Mouse (Mus musculus) heart, postnatal 14 days (tissue): ENCODE data around the gene Rxfp4. TPM values are rescaled to one million over a fixed set of nuclear protein-coding genes. Genes with fewer than 3 reads are reported as not detected.

Experiments used
- DNase-seq, 2 experiments: peaks; one replicate each; pipeline ENCODE4 v3.0.0; 2021 to 2022
- intact Hi-C: fragments of 180-260 bp; cut with DNase I; formaldehyde crosslinking; loops from one replicate; pipeline ENCODE4 v1.15.1; 2025
- long read RNA-seq, 2 experiments: library from polyadenylated mRNA; stranded (forward); transcript quantifications; one replicate each; pipeline ENCODE4 v2.0.0; 2021
- total RNA-seq, 2 experiments: library from RNA; stranded (reverse); gene quantifications; 2 replicates each; pipeline ENCODE4 v1.2.3; 2021

Gene Rxfp4
- not detected for total RNA-seq
- long read RNA-seq, experiment 1, result 0 reads
- long read RNA-seq, experiment 2, result 0 reads

- intact Hi-C loops, result no loop called here
- DNase-seq, result peak in 1 of 2 experiments; percentile 4
Measured at GRCm38 (mm10) chr3:88652846-88653515, at the start of gene Rxfp4. Rxfp4 (minus strand) TSS chr3:88653142.

- intact Hi-C loops, result no loop called here
- peak in 1 of 2 experiments; percentile 12 for DNase-seq
Measured at GRCm38 (mm10) chr3:88701222-88701621, 48.3 kb upstream of the Rxfp4 start.

- intact Hi-C loops, result no loop called here
- DNase-seq, result no peak
Measured at GRCm38 (mm10) chr3:88700247-88700646, 47.3 kb upstream of the Rxfp4 start.

- intact Hi-C loops, result no loop called here
Measured at GRCm38 (mm10) chr3:88698834-88699233, 45.9 kb upstream of the Rxfp4 start.

GRCm38 (mm10) chr3:88698051-88698450, 45.1 kb upstream of the Rxfp4 start:
- intact Hi-C loops, result no loop called here
- no peak for DNase-seq

More at GRCm38 (mm10) chr3:88698834-88699233, 45.9 kb upstream of the Rxfp4 start:
- no peak for DNase-seq

GRCm38 (mm10) chr3:88695545-88695944, 42.6 kb upstream of the Rxfp4 start:
- DNase-seq, result peak in 1 of 2 experiments; percentile 8
- intact Hi-C loops, result no loop called here

- intact Hi-C loops, result no loop called here
- DNase-seq, result no peak
Measured at GRCm38 (mm10) chr3:88689079-88689478, 36.1 kb upstream of the Rxfp4 start.

GRCm38 (mm10) chr3:88686734-88687611, 34.0 kb upstream of the Rxfp4 start:
- intact Hi-C loops, result loop anchor here (2.0 kb wide), 1 partner anchor 30 kb away; the partner anchor contains the start of gene Rit1
- DNase-seq, result no peak

GRCm38 (mm10) chr3:88685958-88686451, 33.1 kb upstream of the Rxfp4 start:
- intact Hi-C loops, result loop anchor here (2.0 kb wide), 1 partner anchor 31 kb away; the partner anchor contains the start of gene Rit1
- peak; percentile 52 to 57 for DNase-seq

GRCm38 (mm10) chr3:88684980-88685941, 32.3 kb upstream of the Rxfp4 start, which contains the start of gene Khdc4:
Khdc4 (plus strand) TSS chr3:88685803.
- intact Hi-C loops, result no loop called here
- peak; percentile 96 for DNase-seq

- no peak for DNase-seq
- intact Hi-C loops, result no loop called here
Measured at GRCm38 (mm10) chr3:88684236-88684979, 31.5 kb upstream of the Rxfp4 start.

GRCm38 (mm10) chr3:88683814-88684213, 30.9 kb upstream of the Rxfp4 start:
- intact Hi-C loops, result no loop called here
- no peak for DNase-seq

GRCm38 (mm10) chr3:88677399-88677798, 24.5 kb upstream of the Rxfp4 start:
- intact Hi-C loops, result loop anchor here (5.0 kb wide), 1 partner anchor 60 kb away; no protein-coding TSS in a partner anchor
- peak; percentile 75 to 90 for DNase-seq

- intact Hi-C loops, result no loop called here
Measured at GRCm38 (mm10) chr3:88664095-88664494, 11.2 kb upstream of the Rxfp4 start.

GRCm38 (mm10) chr3:88659798-88660197, 6.9 kb upstream of the Rxfp4 start:
- intact Hi-C loops, result no loop called here
- DNase-seq, result no peak

More at GRCm38 (mm10) chr3:88664095-88664494, 11.2 kb upstream of the Rxfp4 start:
- no peak for DNase-seq

GRCm38 (mm10) chr3:88658441-88659127, 5.6 kb upstream of the Rxfp4 start:
- intact Hi-C loops, result no loop called here
- DNase-seq, result no peak

GRCm38 (mm10) chr3:88655619-88656018, 2.7 kb upstream of the Rxfp4 start:
- no peak for DNase-seq
- intact Hi-C loops, result no loop called here

GRCm38 (mm10) chr3:88654621-88655020, 1.7 kb upstream of the Rxfp4 start:
- peak in 1 of 2 experiments; percentile 60 for DNase-seq
- intact Hi-C loops, result no loop called here
